Mouse (Mus musculus) T-cell, adult 66 days (primary cell): Measurements from ENCODE around the gene Gm10477. TPM values are rescaled to one million over a fixed set of nuclear protein-coding genes. Genes with fewer than 3 reads are reported as not detected.

Source experiments
- total RNA-seq, 2 experiments: library from RNA; stranded (reverse); gene quantifications; 3 replicates in 1 of 2; 4 replicates in 1 of 2; pipeline ENCODE4 v1.2.4; 2023

Gene Gm10477
- not detected for total RNA-seq

GRCm38 (mm10) chrX:56524442-56524841, at the start of gene Gm10477:
Gene Gm10477 (plus strand): TSS chrX:56524742.

GRCm38 (mm10) chrX:56549506-56549905, 25.0 kb downstream of the Gm10477 start, which contains the start of gene Gm648:
Gene Gm648 (minus strand): TSS chrX:56549606.

Other genes starting within 250 kb of the Gm10477 start
- gene Zfp449, start 178.3 kb upstream of the Gm10477 start, total RNA-seq = under 1 TPM; 0.29 to 0.53 TPM
- under 1 TPM; 0.62 to 0.96 TPM for gene Smim10l2a, start 150.2 kb upstream of the Gm10477 start, total RNA-seq
- gene Gm2174, start 76.8 kb upstream of the Gm10477 start, total RNA-seq = not detected
- gene Ints6l, start 69.9 kb upstream of the Gm10477 start, total RNA-seq = 10 to 100 TPM; 48.0 to 50.9 TPM
- not detected for gene Gm648, start 24.9 kb downstream of the Gm10477 start, total RNA-seq
- 10 to 100 TPM; 11.3 to 11.4 TPM for gene Mmgt1, start 73.3 kb downstream of the Gm10477 start, total RNA-seq
- gene Slc9a6, start 85.0 kb downstream of the Gm10477 start, total RNA-seq = 10 to 100 TPM; 14.3 to 15.9 TPM
- not detected for gene Fhl1, start 207.0 kb downstream of the Gm10477 start, total RNA-seq